Mouse (Mus musculus) retina, embryonic 14.5 days (tissue): ENCODE measurements around the gene Ms4a18.

Source experiments
- DNase-seq: peaks from one replicate; pipeline ENCODE4 v3.0.0-alpha.2; 2015; ENCODE audit warnings: low spot score

The Ms4a18 gene

DNA sequence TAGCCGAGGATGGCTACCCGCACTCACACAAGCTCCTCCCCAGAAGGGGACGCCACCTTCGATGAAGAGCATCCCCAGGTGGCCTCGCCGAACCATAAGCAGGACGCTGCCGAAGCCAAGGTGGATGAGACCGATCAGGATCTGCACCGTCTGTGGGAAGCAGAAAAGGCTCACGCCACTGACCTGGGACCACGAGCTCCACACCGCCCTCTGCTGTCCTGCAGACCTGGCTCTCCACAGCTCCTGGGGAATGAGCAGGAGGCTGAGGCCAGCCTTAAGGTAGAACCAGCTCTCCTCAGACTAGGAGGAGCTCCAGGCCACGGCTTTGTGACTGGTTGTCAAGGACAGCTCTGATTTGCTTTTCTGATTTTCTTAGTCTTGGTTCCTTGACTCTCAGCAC is 34.7 kb downstream of the Ms4a18 start:
- peak; percentile 65 for DNase-seq

DNA sequence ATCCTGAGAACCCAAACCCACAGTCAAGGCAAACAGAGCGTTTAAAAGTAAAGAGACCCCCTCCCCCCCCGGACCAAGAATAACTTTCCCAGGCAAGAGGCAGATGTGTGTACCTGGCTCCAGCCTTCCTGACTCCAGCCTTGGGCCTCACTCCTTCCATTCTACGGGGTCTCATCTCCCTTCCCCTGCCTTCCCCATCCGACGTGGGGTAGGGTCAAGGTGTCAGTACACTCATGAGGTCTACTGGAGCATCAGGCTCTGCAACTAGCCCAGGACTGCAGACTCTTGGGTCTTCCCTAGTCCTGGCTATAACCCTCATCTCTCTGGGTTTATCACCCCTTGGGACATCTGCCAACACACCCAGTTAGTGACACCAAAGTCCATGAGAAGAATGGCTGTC is 37.6 kb downstream of the Ms4a18 start:
- DNase-seq, result no peak

DNA sequence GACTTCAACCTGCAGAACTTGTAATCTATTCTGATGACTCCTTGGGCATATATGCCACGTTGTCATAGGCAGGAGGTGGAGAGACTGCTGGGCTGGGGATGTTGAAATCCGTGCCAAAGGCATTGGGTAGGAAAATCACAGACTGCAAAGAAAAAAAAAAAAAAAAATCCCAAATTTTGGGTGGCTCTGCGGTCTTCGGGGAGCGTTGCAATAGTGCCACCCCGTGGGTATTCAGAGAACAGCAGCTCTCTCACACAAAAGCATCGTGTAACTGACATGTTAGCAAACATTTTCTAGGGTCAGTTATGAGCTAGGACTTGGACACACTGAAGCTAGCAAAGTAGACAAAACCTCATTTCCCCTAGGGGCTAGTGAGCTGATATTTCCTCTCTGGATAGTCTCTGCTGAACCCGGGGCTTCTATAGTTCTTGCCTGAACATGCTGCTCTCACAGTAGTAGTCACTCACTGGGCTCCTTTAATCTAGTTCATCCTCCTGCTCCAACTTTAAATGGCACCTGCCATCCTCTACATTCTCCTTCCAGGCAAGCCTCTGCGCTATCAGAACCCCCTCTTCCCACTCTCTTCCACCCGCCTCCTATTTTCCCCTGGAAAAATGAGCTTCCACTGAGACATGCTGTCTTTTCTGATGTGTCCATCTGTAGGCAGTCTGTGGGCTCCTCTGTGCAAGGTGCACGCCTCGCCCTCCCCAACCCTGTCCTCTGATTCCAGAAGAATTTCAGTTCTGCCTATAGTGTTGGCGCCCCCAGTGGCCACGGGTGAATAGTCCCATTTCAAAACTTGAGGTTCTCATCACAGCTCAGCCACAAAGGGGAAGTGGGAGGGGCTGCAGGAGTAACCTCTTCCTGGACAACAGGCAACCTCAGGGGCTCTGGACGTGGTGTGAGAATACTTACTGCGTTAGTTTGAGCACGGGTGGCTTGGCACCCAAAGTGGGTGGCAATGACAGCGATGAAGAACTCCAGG is 38.4 kb downstream of the Ms4a18 start:
- peak; percentile 81 for DNase-seq

DNA sequence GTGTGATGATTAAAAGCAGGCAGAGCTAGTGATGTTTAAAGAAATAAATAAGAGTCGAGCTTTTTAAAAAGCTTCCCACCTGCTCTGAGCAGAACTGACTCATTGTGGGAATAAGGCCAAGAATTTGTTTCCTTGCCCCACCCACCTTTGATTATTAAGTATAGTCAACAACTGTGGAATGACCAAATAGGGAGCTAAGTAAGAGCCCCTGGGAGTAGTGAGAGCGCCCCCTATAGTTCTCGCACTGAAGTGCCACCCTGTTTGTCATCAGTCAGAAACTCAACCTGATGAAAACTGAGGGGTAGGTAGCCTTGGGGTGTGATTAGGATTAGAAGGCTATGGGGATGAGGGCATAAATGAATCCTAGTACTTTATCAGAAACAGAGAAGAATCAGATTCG is 41.5 kb downstream of the Ms4a18 start:
- DNase-seq, result peak; percentile 47

DNA sequence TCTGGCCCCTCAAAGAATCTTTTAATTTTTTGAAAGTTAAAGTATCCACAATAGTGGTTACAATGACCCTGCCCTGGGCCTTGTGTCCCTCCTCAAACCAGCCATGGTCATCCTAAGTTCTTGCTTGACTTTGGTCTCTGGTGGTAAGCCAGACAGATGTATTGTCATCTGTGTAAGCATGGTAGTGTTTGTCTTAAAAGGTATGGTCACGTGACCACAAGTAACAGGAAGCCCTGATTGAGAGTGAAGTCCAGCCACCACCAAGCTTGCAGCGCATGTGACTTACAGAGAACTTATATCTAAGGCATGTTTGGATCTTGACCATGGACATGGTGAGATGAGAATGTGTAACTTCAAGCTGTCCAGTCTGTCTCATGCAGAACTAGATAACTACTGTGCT is 42.6 kb downstream of the Ms4a18 start:
- no peak for DNase-seq

DNA sequence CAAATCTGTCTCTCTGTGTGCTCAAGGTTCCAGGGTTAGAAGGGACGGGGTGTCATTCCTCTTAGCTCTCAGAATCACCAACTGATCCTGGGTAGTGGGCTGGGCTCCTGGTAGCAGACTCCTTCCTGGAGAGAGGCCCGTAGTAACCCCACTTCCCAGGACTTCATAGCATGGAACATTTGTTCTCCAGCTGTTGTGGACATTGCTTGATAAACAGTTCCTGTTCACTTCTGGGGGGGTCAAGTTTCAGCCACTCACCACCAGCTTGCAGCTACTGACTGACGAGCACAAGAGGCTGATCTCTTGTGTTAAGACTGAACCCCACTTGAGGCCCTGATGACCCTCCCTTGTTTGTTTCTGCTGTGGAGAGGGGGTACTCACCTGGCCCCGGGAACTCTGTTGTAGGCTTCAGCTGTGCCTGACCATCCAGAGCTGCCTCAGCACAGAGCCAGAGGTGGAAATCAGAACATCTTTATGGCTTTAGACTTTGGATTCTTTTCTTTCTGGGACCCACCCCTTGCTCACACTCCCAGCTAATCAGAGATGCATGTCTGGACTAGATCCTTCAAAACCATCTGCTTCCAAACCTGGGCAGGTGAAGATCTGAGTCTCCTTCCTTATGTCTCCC is 43.5 kb downstream of the Ms4a18 start, which contains the start of gene Ms4a10:
Gene Ms4a10 (minus strand): TSS at position 433 of the 628 bp plus-strand sequence.
- no peak for DNase-seq

DNA sequence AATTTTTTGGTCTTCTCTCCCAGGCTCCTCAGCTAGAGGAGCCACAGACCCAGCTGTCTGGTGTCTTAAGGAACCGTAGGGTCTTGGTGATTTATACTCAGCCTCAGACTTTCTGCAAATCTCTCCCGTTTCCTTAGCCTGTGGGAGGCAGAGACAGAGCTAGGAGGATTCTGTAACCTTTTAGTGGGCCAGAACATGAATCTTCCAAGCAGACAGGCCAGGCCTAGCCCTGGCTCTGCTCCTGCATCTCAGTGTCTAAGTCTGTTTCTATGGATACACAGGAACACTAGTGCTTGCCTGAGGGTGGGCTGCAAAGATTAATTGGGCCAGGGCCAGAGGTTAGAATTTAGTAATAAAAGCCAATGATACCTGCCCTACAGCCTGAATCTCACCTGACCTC is 44.6 kb downstream of the Ms4a18 start:
- no peak for DNase-seq

DNA sequence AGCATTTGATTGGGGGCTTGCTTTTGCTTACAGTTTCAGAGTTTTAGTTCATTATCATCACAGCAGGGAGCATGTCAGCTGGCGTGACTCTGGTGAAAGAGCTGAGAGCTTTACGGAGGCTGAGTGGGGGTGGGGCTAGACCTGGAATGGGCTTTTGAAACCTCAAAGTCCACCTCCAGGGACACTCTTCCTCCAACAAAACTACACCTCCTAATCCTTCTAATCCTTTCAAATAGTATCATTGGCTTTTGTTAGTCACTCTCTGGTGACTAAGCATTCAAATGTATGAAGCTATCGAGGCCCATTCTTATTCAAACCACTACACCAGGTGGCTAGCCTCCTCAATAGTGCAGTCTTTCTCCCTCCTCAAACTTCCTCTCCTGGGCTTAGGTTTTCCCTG is 45.2 kb downstream of the Ms4a18 start:
- no peak for DNase-seq

DNA sequence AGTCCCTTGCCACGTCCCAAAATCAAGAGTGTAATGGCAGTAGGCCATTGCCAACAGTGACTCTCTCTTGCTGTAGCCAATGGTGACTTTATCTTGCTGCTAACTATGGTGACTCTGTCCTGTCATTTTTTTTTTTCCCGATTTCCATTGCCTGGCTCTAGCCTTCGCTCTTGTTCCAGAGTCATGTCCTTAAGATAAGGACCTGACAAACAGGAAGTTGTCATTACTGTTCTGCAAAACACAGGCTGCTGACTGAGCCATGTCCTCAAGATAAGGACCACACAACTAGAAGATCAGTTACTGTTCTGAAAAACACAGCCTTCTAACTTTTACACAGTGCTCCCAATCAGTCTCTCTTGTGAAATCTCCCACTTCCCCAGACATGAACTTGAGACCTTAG is 47.4 kb downstream of the Ms4a18 start:
- DNase-seq, result no peak

DNA sequence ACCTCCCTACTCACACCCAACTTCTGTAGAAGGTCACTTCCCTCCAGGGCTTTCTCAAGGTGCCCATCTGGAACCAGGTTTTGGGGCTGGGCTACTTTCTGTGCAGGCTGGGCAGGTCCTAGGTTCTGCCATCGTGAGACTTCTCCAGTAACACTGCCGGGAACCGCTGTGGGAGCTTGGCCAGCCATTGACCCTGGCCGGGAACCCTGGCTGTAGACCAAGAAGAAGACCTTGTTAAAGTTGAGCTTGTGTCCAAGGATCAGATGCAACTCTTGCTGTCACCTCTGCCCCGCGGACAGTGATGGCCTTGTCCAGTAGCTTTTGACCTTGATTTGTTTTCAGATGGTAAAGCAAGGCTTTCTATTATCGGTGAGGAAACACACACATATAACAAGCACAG is 49.3 kb downstream of the Ms4a18 start:
- DNase-seq, result no peak

DNA sequence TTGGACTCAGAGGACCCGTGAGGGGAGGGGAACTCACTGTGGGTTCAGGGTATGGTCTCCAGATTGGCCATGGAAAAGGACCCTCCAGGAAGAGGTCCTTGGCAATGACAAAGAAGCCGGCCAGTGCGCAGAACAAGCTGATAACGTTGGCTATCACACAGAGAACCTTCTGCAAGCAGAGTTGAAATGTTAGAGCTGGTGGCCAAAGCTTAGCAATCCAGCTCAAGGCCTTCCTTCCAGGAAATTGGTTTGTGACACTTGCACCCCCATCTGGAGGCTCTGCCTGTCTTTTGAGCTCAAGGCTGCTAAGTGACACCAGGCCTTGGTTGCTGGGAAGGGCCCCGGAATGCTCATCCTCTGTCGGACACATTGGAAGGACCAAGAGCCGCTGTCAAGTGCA is 52.1 kb downstream of the Ms4a18 start:
- DNase-seq, result no peak

DNA sequence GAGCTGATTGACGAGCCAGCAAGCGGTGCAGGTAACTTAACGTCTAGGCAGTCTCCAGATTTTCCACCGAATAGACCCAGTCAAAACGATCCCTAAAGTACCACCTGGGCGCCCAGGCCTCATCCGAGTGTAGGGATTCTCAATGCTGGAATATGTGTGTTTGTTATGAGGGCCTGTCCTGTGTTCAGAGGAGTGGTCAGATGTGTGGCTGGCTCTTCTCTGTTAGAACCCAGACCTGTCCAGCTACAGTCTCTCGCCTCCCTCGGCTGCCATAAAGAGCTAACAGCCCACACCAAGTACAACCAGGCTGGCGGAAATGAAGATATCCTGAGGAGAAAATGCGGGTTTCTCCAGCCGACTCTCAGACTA is 57.9 kb downstream of the Ms4a18 start:
- no peak for DNase-seq

DNA sequence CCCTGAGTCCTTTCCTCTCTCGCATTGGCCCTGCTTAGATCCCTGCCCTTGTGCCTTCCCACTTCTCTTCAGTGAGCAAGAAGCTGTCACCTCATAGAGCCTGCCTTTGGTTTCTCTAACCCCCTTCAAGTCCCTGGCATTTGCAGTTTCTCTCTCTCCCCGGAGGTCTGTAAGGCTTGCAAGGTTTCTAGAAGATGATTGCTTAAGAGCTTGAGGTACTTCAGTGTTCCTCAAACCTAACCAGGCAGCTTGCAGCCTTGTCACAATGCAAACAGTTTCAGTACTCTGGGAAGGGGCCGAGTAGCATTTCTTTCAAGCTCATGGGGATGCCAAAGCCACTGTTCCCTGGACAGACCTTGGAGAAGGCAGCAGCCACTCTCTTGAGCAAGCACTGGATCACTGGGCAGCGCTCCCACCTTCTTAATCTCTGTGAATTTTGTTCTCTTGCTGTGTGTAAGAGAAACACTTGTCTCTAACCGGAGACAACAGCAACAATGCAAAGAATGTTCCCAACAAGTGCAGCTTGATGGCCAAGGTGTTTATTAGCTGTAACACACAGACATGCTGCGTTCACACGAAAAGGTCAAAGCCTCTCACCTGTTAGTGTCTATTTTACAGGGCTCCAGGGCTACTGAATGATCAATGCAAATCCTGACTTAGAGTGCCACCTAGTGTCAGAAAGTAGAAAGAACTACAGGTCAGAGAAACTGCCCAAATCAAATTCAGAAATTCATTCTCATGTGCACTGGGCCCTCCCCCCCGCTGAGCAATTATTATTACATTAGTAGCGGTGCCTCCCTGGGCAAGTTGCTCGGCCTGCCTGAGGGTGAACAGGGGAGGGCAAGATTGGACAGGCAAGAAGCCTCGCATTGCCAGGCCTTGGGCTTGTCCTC is 58.5 kb downstream of the Ms4a18 start:
- peak; percentile 92 for DNase-seq

DNA sequence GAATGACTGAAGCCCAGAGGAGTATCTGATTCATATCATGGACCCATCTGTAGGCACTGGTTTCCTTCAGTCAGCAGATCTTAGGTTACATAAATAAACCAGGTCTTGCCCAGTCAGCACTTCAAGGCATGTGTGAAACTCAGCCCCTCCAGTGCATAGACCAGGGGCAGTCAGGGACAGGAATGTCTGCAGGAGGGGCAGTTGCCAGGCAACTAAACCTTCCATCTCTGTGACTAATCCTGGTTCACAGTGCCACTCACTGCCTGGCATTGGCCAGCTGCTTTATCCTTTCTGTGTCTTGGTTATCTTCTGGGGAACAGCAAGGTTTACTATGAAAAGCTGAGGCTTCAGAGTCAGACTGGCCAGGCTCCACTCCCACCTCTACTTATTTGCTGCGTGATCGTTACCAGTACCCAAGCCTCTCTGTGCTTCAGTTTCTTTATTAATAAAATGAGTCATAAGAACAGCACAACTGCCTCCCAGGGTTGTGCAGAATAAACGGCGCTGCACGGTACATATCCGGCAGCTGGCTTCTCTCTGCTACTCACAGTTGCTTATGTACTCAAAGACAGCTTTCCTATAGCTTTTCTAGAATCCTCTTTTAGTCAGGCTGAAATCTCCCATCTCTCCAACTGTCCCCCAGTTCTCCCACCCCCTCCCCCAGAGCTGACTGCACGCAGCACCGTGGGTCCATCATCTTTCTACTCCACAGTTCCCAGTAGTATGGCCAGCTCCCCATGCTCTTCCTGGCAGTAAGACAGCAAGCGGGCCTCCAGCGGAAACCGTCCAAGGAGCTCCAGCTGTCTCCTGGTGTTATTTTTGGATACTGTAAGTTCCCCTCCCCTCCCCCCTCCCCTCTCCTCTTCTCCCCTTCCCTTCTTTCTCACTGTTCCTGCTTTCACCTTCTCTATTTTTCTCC is 65.6 kb downstream of the Ms4a18 start:
- no peak for DNase-seq

DNA sequence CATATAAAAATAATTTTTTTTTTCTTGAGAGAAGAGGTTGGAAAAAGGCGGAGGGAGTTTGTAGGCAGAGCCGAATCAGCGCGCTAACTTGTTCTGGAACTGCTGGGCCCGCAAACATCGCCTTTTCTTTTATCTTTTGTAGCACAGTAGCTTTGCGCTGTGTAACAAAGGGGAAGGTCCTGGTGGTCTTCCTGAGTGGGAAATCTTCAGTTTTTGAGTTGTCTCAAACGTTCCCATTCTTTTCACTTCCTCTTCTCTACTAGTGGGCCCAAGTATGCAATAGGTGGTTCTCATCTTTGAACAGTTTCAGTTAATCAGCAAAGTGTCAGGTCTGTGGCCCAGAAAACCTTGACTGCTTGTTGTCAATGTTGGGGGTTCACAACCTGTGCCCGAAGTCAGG is 68.3 kb downstream of the Ms4a18 start:
- DNase-seq, result no peak

DNA sequence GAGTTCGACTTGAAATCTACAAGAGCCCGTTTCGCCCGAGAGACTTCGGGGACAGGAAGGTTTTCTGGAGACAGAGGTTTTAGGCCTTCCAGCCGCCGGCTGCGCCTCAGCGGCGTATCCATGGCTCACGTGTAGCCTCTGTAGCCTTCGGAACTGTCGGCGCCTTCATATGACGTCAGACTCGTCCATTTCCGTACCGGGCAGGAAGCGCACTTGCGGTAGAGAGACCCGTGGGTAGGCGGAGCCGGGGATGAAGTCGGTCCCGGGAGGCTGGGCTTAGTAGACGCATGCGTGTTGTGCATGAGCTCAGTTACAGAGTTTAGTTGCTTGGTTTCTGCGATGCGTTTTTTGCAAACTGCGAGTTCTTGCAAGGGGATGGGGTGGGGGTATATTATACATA is 68.7 kb downstream of the Ms4a18 start, which contains the start of gene Ccdc86:
Gene Ccdc86 (minus strand): TSS at position 155 of the 400 bp plus-strand sequence.
- peak; percentile 99 for DNase-seq

DNA sequence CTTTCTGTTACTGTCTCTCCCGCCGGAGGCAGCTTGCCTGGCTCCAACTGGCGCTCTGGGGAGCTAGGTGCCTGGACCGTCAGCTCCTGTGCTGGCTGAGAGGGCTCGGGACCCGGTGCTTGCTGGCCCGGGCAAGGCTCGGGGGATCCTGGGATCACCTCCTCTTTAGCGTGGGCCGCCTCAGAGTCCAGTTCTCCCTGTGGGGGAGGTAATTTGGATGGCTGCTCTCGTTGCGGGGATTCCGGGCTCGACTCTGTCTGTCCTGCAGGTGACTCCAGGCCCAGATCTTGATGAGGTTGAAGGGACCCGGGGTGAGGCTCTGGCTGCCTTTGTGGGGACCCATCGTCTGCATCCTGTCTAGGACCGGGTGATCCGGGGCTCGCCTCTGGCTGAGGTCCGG is 69.4 kb downstream of the Ms4a18 start:
- no peak for DNase-seq

DNA sequence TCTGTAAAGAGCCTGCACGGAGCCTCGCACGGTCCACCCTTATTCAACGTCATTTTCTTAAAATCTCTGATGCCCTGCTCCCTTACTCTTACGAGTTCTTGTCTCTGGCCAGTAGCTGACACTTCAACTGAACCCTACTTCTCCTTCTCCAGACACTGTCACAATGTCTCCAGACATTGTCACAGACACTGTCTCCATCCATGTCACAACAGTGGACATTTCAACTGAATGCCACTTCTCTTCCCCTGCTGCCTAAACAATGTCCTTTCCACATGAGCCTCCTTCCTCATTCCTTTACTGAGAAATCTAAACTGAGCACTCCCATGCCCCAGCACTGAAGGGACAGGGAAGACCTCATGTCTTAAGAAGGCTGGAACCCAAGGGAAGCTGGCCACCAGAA is 70.6 kb downstream of the Ms4a18 start:
- DNase-seq, result no peak
